Mouse (Mus musculus): ENCODE data around the gene Rnf10. TPM values are rescaled to one million over a fixed set of nuclear protein-coding genes. Genes with fewer than 3 reads are reported as not detected.

The Rnf10 gene
- total RNA-seq, 2 experiments from 2014 or later: 45.1 to 56.3 TPM

DNA sequence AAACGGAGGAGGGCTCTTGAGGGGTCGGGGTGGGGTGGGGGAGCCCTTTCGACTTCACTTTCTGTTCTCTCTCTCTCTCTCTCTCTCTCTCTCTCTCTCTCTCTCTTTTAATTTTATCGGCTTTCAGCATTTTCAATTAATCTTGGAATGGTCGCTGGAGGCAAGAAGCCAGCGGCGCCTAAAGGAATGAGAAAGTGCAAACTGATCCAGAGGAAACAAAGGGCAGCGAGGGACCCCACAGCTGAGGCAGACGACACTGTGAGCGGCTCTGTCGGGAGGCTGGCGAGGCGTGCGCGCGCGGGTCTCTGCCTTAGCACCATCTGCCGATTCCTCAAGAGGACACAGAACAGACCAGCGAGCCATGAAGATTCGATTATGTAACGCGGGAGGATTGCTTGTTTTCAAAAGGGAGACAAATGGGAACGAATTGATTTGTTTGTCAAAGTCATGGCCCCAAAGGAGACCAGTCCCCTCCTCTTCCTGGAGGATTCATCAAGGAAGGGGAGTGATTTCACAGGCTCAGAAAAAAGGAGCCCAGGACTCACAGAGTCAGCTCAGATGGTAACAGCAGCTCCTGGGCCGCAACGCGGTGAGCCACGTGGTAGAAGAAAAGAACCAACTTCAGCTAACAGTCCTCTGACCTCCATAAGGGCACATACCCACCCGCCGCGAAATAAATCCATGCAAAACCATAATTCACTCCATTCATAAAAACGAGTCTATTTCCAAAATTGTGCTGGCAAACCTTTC lies 68.0 kb downstream of the Rnf10 start:
- no peak for ATAC-seq (replicated peaks; ENCODE audit: poor library complexity)

DNA sequence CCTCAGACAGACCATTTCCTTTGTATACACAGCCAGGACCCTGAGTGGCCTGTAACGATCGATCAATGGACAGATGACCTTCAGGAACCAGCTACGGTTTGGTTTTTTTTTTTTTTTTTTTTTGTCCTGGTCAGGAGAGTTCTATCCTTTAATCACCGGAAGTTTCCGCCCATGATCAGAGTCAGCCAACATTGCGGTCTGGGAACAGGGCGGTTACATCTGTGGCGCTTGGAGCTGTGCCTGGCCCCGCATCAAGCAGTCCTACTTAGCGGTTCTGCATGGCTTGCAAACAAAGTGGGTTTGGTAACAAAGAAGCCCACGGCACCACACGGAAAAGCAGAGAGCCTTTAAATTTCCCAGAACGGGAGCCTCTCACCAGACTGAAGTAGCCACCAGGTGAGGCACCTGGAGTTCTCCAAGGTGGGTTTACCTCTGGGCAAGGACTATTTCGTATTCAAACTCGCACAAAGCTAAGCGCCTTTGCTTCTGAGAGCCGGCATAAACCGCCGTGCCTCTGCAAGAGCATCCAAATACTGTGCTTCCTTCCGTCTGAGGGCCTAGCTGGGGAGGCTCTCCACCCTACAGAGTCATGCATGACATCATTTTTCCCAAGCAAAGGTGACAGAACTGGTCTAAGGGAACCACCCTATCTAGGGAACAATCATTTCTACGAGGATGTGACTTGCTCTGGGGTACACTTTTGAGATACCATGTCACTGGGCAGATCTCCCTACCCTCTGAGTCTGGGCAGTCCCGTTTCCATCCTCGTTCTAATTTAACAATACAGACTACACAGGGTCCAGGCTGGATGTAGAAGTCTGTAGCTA lies 68.8 kb downstream of the Rnf10 start:
- no peak for ATAC-seq (replicated peaks; ENCODE audit: poor library complexity)

DNA sequence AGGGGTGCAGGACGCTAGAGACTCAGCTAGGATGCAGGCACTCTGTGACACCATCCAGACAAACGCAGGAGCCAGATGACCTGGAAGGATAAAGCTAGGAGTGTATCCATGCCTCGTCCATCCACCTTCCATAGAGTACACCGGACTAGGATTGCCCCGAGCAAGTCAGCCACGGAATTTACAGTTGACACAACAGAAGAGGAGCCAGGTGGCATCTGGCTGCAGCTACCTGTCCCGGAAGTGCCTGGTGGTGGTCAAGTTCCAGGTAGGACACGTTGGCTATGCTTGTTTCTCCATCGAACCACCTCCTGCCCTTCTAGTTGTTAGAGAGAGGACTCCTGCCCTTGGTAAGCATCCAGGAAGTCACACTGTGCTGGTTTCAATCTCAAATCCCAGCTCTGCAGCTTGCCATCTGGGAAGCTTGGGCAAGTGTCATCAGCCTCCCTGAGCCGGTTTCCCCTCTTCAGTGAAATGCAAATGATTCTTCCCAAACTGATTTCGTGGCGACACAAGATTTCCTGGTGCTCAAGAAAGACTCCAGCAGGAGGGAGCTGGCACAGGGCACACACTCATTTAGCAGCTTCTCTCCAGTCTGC lies 78.0 kb downstream of the Rnf10 start:
- no peak for ATAC-seq (replicated peaks; ENCODE audit: poor library complexity)

DNA sequence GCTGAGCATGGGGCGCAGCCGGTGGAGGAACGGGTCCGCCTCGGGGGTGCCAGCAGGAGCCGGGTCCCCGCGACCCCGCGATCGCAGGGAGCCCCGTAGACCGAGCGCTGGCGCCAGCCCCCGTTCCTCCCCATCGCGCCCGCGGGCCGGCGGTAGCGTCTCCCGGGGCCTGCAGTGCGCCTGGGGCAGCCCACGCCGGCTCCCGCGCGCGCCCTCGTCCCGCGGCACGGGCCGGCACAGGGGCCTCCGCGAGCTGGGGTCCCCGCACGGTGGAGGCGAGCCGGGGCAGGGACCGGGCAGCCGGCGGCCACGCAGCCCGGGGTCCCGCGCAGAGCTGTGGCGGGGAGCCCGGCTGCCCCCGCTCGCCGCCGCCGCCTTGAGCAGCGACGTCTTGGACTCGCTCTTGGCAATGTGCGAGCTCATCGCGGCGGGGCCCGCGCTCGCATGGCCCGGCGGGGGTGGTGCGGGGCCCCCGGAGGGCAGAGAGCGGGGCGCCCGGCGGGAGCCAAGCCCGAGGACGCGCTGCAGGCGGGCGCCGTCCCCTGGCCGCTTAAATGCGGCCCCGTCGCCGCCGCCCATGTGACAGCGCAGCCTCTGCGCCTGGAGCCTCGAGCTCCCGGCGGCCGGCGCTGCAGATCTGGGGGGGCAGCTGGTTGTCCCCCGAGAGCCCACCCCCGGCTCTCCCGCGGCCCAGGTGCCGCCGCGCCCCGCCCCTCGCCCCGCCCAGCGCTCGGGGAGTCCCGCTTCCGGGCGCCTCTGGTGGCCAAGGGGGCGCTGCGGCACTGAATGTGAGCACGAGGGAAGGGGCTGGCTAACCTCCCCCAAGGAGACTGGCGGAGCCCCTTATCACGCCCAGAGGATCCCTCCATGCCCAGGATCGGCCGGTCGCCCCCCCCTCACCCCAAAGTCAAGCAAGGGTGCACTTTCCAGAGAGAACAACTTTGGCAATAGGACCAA lies 78.8 kb downstream of the Rnf10 start, which contains the start of gene Cabp1:
Gene Cabp1, minus strand, starts transcription at position 713 of the 957 bp plus-strand sequence.
- peak; percentile 52; the same call in 1 of the 2 replicates for ATAC-seq (replicated peaks; ENCODE audit: poor library complexity)

DNA sequence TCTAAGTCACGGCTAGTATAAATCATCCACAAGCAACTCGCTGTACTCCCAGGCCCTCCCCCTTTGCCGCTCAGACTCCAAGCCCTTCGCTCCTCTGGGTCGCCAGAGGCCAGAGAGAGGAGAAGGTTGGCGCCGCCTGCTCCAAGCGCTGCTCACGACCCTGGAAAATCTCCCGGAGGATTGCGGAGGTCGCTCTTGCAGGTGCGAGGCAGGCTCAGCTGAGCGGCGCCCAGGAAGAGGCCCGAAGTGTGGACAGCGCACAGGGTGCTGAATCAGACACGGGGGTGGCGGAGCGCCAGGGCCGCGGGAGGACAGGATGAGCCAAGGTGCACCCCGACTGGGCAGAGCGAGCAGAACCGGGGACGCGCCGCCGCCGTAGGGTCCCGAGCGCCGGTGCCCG lies 79.5 kb downstream of the Rnf10 start:
- ATAC-seq (replicated peaks; ENCODE audit: poor library complexity): peak; percentile 67

DNA sequence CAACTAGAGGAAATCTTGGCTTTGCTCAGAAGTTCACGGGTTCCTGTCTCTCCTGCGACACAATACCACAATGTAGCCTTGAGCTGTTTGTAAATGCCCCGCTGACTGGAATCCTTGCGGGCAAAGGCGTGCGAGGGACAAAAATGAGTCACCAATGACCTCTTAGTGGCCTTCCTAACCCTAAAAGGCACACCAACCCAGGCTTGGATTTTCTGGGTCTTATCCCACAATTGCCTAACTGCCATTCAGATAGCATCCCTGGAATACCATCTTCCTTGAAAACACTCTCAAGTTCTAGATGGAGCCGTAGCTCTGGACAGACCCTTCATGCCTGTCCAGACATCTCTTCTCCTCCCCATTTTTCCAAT lies 79.9 kb downstream of the Rnf10 start:
- ATAC-seq (replicated peaks; ENCODE audit: poor library complexity): no peak

DNA sequence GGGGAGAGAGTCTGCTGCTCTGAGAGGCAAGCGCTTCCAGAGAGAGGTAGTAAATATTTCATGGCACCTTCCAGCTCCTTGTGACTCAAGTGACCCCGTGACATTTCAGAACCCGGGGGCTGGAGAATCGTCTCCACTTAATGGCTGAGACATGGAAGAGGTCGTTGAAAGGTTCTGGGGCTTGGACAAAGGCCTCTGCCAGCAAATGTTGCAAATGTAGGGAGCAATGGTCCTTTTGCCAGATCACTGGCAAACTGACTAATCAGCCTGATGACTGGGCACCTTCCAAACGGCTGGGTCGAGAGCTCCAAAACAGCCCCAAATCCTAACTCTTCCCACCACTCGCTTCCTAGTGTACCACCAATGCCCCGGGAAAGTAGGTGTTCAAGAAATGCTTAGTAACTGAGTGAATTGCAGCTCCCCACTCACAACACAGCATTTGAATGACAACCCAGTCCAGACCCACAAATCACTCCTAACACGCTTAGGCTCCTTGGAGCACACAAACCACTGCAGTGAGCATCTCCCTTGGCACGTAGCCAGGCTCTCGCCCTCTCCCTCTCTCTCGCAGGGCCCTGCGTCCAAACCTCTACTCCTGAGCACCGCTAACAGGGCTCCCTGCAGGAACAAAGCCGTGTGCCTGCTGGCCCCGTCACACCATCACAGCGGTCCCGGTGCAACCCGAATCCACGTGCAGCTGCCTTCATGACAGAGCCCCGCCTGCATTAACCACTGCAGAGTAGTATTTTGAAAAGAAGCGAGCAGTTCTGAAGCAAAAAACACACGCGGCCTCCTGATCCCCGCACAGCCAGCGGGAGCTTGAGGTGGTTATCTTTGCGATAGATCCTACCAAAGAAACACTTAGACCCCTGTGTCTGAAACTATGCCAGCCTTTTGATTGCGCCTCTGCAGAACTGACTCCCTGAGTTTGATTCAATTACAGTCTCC lies 80.5 kb downstream of the Rnf10 start:
- no peak for ATAC-seq (replicated peaks; ENCODE audit: poor library complexity)

Other genes with a start within 250 kb of the Rnf10 start
- gene Gm10401, start 174.6 kb downstream of the Rnf10 start, total RNA-seq (2015): not detected in 2 replicates
- gene Gm10401, start 174.6 kb downstream of the Rnf10 start, total RNA-seq (2017): not detected in 2 replicates
- gene Acads, start 153.6 kb downstream of the Rnf10 start, total RNA-seq (2015): 27.8 and 28.8 TPM in 2 replicates
- gene Acads, start 153.6 kb downstream of the Rnf10 start, total RNA-seq (2017): 22.3 and 34.1 TPM in 2 replicates
- gene Unc119b, start 137.9 kb downstream of the Rnf10 start, total RNA-seq (2015): 4.1 and 7.2 TPM in 2 replicates
- gene Unc119b, start 137.9 kb downstream of the Rnf10 start, total RNA-seq (2017): 9.6 and 11.2 TPM in 2 replicates
- gene Mlec, start 114.7 kb downstream of the Rnf10 start, total RNA-seq (2015): 242 and 279 TPM in 2 replicates
- gene Mlec, start 114.7 kb downstream of the Rnf10 start, total RNA-seq (2017): 276 and 305 TPM in 2 replicates
- not detected in 2 replicates for gene Cabp1, start 78.5 kb downstream of the Rnf10 start, total RNA-seq (2015)
- gene Cabp1, start 78.5 kb downstream of the Rnf10 start, total RNA-seq (2017): not detected in 2 replicates
- gene Pop5, start 37.1 kb downstream of the Rnf10 start, total RNA-seq (2015): 67.7 and 81.9 TPM in 2 replicates
- 76.4 and 82.8 TPM in 2 replicates for gene Pop5, start 37.1 kb downstream of the Rnf10 start, total RNA-seq (2017)
- gene Coq5, start 6.8 kb upstream of the Rnf10 start, total RNA-seq (2015): 17.0 and 20.4 TPM in 2 replicates
- 39.8 and 46.3 TPM in 2 replicates for gene Coq5, start 6.8 kb upstream of the Rnf10 start, total RNA-seq (2017)
- 690 and 788 TPM in 2 replicates for gene Dynll1, start 28.1 kb upstream of the Rnf10 start, total RNA-seq (2015)
- 334 and 365 TPM in 2 replicates for gene Dynll1, start 28.1 kb upstream of the Rnf10 start, total RNA-seq (2017)
- gene Srsf9, start 54.3 kb upstream of the Rnf10 start, total RNA-seq (2015): 76.3 and 79.7 TPM in 2 replicates
- 96.3 and 102 TPM in 2 replicates for gene Srsf9, start 54.3 kb upstream of the Rnf10 start, total RNA-seq (2017)
- gene Gatc, start 68.3 kb upstream of the Rnf10 start, total RNA-seq (2015): 68.9 and 78.9 TPM in 2 replicates
- 10.7 and 11.2 TPM in 2 replicates for gene Gatc, start 68.3 kb upstream of the Rnf10 start, total RNA-seq (2017)
- gene Triap1, start 68.3 kb upstream of the Rnf10 start, total RNA-seq (2015): 39.1 and 43.1 TPM in 2 replicates
- gene Triap1, start 68.3 kb upstream of the Rnf10 start, total RNA-seq (2017): 17.7 and 25.3 TPM in 2 replicates
- gene Cox6a1, start 76.1 kb upstream of the Rnf10 start, total RNA-seq (2015): 365 and 372 TPM in 2 replicates
- 67.5 and 102 TPM in 2 replicates for gene Cox6a1, start 76.1 kb upstream of the Rnf10 start, total RNA-seq (2017)
- gene Msi1, start 156.7 kb upstream of the Rnf10 start, total RNA-seq (2015): not detected in 2 replicates
- not detected in 2 replicates for gene Msi1, start 156.7 kb upstream of the Rnf10 start, total RNA-seq (2017)
- not detected in 2 replicates for gene Pla2g1b, start 193.4 kb upstream of the Rnf10 start, total RNA-seq (2015)
- not detected in 2 replicates for gene Pla2g1b, start 193.4 kb upstream of the Rnf10 start, total RNA-seq (2017)
- gene Sirt4, start 211.8 kb upstream of the Rnf10 start, total RNA-seq (2015): 9.8 and 12.3 TPM in 2 replicates
- 2.8 and 4.6 TPM in 2 replicates for gene Sirt4, start 211.8 kb upstream of the Rnf10 start, total RNA-seq (2017)
- 40.4 and 52.8 TPM in 2 replicates for gene Pxn, start 233.8 kb upstream of the Rnf10 start, total RNA-seq (2015)
- 69.6 and 73.0 TPM in 2 replicates for gene Pxn, start 233.8 kb upstream of the Rnf10 start, total RNA-seq (2017)

Measured in megakaryocyte progenitor cell, adult 5-6 weeks (primary cell).